Mouse (Mus musculus) left cerebral cortex, postnatal 4 days (tissue): ENCODE measurements at regions not wholly inside any gene's neighbourhood (a gene's known extent, or its start where the extent isn't known, plus 50 kb on each side); places are given as distances from the start of the nearest gene placed in this dataset.
A peak's percentile ranks its signal among the peaks of the same experiment; 100 is the strongest.

Experiments used
- DNase-seq: peaks from one replicate; pipeline ENCODE4 v3.0.0-alpha.2; 2022
- intact Hi-C: fragments of 180-260 bp; cut with DNase I; formaldehyde crosslinking; loops from one replicate; pipeline ENCODE4 v1.15.1; 2025

GRCm38 (mm10) chr9:74342176-74342575 is 232.0 kb downstream of the Wdr72 start:
- intact Hi-C loops = no loop called here
- no peak for DNase-seq

- DNase-seq = no peak
- intact Hi-C loops = no loop called here
These were observed 234.9 kb downstream of the Wdr72 start for GRCm38 (mm10) chr9:74345027-74345426.

GRCm38 (mm10) chr9:74348776-74349175 is 238.6 kb downstream of the Wdr72 start:
- DNase-seq = no peak
- intact Hi-C loops = no loop called here

- DNase-seq = no peak
- intact Hi-C loops = no loop called here
These were observed 255.8 kb downstream of the Wdr72 start for GRCm38 (mm10) chr9:74365930-74366438.

GRCm38 (mm10) chr9:74376191-74376590 is 266.0 kb downstream of the Wdr72 start:
- intact Hi-C loops = no loop called here
- no peak for DNase-seq

- intact Hi-C loops = no loop called here
These were observed 267.0 kb downstream of the Wdr72 start for GRCm38 (mm10) chr9:74377204-74377603.

GRCm38 (mm10) chr9:74384206-74384896 is 274.2 kb downstream of the Wdr72 start:
- intact Hi-C loops = no loop called here

More at GRCm38 (mm10) chr9:74377204-74377603, 267.0 kb downstream of the Wdr72 start:
- no peak for DNase-seq

GRCm38 (mm10) chr9:74425594-74425993 is 315.4 kb downstream of the Wdr72 start:
- DNase-seq = no peak
- intact Hi-C loops = no loop called here

More at GRCm38 (mm10) chr9:74384206-74384896, 274.2 kb downstream of the Wdr72 start:
- DNase-seq = no peak

- peak; percentile 53 for DNase-seq
- intact Hi-C loops = no loop called here
These were observed 339.8 kb downstream of the Wdr72 start for GRCm38 (mm10) chr9:74449981-74450380.

GRCm38 (mm10) chr9:74461084-74461483 is 350.9 kb downstream of the Wdr72 start:
- intact Hi-C loops = no loop called here

GRCm38 (mm10) chr9:74476830-74477229 is 366.7 kb downstream of the Wdr72 start:
- no peak for DNase-seq
- intact Hi-C loops = no loop called here

More at GRCm38 (mm10) chr9:74461084-74461483, 350.9 kb downstream of the Wdr72 start:
- DNase-seq = no peak

- DNase-seq = no peak
- intact Hi-C loops = no loop called here
These were observed 369.1 kb downstream of the Wdr72 start for GRCm38 (mm10) chr9:74479273-74479672.

GRCm38 (mm10) chr9:74513887-74514286 is 347.8 kb upstream of the Onecut1 start:
- no peak for DNase-seq
- intact Hi-C loops = no loop called here

GRCm38 (mm10) chr9:74528550-74528949 is 333.2 kb upstream of the Onecut1 start:
- DNase-seq = no peak
- intact Hi-C loops = loop anchor here (10.0 kb wide), 1 partner anchor 234 kb away; no protein-coding TSS in a partner anchor

- DNase-seq = peak; percentile 81
- intact Hi-C loops = loop anchor here (10.0 kb wide), 1 partner anchor 334 kb away; the partner anchor contains the start of gene Onecut1
These were observed 331.4 kb upstream of the Onecut1 start for GRCm38 (mm10) chr9:74530317-74530716.

GRCm38 (mm10) chr9:74530748-74531147 is 331.0 kb upstream of the Onecut1 start:
- intact Hi-C loops = loop anchor here (10.0 kb wide), 1 partner anchor 334 kb away; the partner anchor contains the start of gene Onecut1
- peak; percentile 2 for DNase-seq

- peak; percentile 18 for DNase-seq
- intact Hi-C loops = loop anchor here (10.0 kb wide), 1 partner anchor 333 kb away; the partner anchor contains the start of gene Onecut1
These were observed 329.7 kb upstream of the Onecut1 start for GRCm38 (mm10) chr9:74531986-74532385.

GRCm38 (mm10) chr9:74534976-74535375 is 326.7 kb upstream of the Onecut1 start:
- intact Hi-C loops = loop anchor here (10.0 kb wide), 1 partner anchor 330 kb away; the partner anchor contains the start of gene Onecut1
- DNase-seq = no peak

GRCm38 (mm10) chr9:74556116-74556515 is 305.6 kb upstream of the Onecut1 start:
- DNase-seq = no peak

GRCm38 (mm10) chr9:74592757-74593156 is 269.0 kb upstream of the Onecut1 start:
- intact Hi-C loops = no loop called here

More at GRCm38 (mm10) chr9:74556116-74556515, 305.6 kb upstream of the Onecut1 start:
- intact Hi-C loops = no loop called here

GRCm38 (mm10) chr9:74593970-74594369 is 267.8 kb upstream of the Onecut1 start:
- intact Hi-C loops = no loop called here
- no peak for DNase-seq

More at GRCm38 (mm10) chr9:74592757-74593156, 269.0 kb upstream of the Onecut1 start:
- DNase-seq = no peak

GRCm38 (mm10) chr9:74604415-74604814 is 257.3 kb upstream of the Onecut1 start:
- no peak for DNase-seq
- intact Hi-C loops = no loop called here
